Mouse (Mus musculus): ENCODE measurements around the gene Ptprd. TPM values are rescaled to one million over a fixed set of nuclear protein-coding genes. Genes with fewer than 3 reads are reported as not detected.

The Ptprd gene
- 100 to 1,000 TPM; 164 to 180 TPM for total RNA-seq (2021)

DNA sequence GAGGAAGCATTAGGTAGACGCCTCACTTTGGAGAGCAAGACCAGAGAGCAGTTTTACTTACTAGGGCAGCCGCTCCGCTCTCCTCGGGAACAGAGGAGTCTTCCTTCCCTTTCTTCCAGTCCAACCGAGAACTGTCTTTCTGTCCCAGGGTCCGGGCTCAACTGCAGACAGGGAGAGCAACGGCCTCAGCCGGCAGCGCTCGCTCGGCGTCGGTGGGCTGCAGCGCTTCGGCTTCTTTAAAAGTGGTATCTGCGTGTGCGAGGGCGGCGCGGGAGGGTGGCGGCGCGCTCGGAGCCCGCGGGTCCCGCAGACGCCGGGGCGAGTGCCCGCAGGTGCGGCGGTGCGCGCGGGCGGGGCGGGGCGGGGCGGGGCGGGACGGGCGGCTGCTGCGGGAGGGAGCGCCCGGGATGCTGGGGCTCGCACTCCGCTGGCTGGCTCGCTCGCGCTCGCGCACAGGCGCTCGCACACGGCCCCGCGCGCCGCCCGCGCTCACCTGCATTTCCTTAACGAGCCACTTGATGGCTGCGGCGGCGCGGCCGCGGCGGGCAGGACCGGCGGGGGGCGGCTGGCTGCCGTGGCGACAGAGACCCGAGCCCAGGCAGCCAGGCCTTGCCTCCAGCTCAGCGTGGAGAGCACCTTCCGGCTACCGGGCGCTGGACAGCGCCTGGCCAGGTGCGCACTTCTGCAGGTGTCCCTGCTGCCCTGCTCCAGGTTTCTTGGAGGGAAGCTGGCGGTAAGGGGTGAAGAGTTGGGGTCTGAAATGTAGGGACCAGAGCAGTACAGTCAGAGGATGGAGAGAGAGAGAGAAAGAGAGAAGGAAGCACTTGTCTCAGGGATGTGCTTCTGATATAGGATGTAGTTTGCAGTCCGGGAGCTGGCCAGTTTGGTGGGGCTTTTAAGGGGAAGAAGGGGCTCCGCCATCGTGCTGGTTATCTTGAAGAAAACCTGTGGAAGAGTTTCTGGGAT lies at the start of gene Ptprd:
TSS of gene Ptprd (minus strand) at position 433 of the 966 bp plus-strand sequence.
- DNase-seq = peak; percentile 50 to 56

DNA sequence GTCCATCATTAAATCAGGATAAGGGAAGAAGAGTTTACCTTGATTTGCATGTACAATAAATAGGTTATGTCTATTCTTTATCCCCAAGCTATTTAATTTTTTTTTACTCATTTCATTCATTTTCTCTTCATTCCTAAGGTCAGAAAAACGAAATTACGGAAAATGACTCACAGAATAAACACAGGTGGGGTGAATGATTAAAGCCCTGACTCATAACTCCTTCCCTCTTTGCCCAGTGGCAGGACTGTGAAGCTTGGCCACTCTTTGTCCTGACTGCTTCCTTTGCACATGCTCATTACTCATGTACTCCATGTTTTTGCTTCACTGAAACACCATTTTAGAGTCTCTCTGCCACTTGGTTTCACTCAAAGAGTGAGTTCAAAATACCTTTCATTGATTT lies 24.1 kb upstream of the Ptprd start:
- DNase-seq = no peak

DNA sequence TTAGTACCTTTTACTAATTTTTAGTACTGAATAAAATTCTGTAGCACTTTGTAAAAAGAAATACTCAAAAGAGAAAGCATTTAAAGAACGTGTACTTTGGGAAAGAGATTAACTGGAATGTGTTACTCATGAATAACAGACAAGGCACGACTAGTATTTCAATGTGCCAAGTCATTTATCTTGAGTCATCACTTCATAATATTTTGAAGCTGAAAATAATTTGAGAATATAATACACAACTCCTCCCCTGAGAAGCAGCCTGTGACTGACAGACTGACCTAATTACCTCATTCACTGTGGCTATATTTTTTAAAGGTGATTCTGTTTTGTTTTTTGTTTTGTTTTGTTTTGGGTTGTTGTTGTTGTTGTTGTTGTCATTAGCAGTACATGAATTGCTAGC lies 23.6 kb upstream of the Ptprd start:
- DNase-seq = no peak

DNA sequence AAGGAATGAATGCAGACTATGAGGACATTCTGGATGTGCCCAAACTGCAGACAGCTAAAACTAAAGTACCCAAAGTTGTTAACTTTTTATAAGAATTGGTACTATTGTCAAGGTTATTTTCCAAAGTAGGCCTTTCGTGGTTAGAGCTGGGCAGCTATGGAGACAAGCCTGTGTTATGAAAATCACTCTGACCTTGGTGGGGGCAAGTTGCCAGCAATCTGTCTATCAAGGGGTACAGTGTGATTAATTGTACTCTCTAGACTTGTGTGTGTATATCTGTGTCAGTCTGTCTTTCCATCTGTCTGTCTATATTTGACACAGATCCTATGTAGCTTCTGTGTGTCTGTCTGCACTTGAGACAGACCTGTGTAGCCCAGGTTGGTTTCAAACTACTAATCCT lies 22.9 kb upstream of the Ptprd start:
- no peak for DNase-seq

DNA sequence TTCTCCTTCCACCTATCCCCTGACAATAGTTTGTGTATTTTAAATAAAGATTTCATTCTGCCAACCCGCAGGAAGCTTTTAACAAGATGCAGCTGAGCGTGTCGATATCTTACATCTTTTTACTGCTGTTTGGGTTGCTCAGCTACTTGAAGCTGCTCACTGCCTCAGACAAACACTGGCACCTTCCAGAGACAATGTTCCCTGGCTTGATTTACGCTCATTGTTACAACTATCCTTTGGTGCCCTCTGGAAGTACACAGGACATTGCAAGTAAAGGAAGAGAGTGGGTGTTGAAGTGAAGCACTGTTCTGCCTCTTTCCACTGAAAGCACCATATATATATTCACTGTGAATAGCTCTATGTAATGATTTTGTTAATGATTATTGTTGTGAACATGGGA lies 2.2 kb upstream of the Ptprd start:
- DNase-seq = no peak

DNA sequence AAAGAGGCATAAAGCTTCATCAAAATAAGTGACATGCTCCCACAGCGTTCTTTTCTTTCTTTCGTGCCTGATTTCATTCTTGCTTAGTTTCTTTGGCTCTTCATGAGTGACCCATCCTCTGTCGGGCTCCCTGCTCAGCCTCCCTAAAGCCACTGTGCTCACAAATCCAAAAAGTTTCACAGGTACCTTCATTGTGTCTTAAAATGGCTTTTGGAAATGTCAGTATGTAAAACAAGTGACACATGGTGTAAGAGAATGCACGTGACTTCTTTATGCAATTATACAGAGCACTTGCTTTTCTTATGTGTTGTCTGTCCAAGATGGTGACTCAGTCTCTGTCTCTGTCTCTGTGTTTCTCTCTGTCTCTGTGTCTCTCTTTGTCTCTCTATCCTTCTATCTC lies 1.2 kb upstream of the Ptprd start:
- no peak for DNase-seq

DNA sequence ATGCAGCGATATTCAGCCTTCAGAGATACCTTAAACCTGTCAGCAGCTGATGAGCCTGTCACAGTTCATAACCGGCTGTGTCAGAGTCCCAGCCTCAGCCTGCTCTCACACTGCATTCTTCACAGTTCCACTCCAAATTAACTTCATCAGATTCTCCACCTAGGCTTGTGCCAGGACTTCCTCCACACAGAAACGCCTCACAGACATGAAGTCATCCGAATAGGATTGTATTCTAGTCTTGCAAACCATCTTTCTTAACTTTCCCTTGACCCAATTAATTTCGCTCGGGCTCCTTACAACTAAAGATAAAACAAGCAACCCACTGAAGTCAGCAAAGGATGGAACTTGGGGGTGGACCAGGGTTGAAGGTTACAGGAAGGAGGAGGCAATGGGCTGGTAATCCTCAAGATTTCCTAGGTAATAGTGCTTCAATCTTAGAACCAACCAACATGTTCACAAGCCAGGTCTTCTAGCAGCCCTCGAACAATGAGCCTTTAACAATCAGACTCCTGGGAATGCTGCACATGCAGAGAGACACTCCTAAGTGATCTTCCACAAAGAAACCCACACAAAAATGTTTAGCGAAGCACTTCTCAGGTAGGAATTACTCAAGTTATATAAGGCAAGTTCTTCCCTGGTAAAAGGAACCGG lies 758 bp downstream of the Ptprd start:
- peak in 1 of 2 experiments; percentile 41 for DNase-seq

DNA sequence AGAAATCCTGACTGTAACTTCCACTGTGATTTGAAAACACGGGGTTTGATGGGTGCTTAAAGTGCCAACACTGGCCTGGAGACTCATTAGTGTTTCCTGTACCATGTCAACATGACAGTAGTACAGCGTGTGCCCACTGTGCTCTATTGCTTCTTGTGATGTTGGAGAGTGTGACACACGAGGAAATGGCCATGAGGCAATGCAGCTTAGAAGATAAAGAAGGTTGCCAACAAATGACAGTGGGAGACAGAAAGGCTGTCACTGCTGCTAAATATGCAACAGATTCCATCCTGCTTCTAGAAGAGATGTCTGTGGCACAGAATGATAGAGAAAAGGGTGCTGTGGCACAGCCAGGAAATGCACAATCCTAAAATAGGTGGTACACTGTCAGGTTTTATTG lies 6.7 kb downstream of the Ptprd start:
- peak in 1 of 2 experiments; percentile 11 for DNase-seq

DNA sequence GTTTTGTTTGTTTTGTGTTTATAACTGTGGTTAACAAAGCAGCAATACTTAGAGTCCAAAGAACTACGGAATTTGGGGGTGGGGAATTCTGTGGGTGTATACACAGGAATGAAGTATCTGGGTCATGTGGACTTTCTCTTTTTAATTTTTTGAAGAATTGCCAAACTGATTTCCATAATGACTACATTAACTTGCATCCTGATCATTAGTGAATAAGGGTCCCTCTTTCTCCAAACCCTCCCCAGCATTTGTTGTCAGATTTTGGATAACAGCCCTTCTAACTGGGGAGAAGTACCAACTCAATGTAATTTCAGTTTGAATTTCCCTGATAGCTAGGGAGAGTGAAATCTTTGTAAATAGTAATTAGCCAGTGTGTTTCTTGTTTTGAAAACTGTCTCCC lies 43.3 kb downstream of the Ptprd start:
- DNase-seq = no peak

DNA sequence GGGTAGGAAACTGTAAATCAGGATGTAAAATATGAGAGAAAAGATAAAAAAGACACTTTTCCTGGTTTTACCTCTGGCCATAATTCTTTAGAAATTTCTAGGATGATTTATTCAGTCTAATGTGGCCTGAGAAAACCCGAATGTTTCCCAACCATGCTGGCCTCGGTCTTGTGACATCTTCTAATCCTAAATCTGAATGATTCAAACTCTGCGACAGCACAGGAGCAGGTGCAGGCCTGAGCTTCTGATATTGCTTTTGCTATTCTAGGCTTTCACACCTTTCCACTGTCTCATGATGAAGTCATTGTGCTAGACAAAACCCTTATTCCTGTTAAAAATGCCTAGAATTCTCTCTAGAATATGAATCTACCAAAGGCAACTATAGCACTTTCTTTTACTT lies 51.3 kb downstream of the Ptprd start:
- no peak for DNase-seq

DNA sequence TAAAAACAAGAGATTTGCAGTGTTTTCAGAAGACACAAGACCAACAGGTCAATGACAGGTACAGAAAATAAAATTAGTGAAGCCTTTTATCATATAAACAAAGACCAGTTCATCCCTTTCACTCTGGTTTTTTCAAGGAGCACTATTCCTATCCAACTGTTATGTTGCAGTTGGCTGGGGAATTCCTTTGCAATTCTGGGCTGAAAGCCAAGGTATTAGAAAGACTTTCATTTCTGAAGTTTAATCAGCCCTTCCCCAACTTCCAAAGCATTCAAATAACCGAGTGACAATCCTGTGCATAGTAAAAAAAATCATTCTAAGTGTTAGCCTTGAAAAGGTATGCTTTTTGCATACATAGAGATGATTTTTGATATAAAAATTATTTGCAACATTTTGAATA lies 61.2 kb downstream of the Ptprd start:
- DNase-seq = no peak

DNA sequence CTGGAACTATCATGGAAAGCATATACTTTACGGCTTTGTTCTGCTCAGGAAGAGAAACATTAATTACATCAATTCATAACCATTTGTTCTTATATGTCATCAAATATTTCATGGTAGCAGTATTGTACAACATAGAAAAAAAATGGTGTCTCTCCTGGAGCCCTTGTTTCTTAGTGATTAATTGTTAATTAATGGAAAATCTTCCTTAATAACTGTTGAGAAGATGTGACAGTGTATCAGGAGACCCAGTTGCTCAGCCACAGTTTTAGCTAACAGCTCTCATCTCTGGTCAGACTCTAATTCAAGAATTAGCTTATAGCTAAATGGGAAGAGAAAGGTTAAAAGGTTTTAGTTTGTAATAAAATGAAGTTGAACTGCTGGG lies 69.0 kb downstream of the Ptprd start:
- DNase-seq = no peak

DNA sequence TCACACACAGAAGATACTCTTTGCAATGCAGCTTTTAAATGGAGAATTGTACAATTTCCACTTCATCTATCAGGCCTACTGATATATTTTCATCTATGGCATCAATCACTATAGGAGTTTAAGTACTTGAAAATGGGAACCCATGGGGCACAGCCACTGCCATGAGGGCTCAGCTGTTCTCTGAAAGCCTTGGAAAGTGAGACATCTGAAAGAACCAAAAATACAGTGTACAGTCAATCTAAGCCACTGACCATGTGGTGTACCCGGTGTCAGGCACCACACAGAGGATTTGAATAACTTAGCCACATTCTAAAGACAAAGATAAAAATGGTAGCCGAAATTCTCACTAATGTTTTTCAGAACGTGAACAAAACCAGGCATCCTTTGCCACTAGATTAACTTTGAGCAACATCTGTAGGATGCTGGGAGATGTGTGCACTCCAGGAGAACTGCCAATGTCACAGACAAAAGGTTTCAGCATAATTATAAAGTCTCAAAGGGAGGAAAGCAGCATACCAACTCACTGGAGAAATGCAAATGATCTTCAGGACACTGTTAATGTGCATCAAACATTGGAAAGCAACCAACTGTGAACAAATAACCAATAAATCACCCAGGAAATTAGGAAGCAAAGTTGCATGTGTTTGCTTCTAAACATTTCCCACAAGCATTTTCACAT lies 69.5 kb downstream of the Ptprd start:
- DNase-seq = no peak

DNA sequence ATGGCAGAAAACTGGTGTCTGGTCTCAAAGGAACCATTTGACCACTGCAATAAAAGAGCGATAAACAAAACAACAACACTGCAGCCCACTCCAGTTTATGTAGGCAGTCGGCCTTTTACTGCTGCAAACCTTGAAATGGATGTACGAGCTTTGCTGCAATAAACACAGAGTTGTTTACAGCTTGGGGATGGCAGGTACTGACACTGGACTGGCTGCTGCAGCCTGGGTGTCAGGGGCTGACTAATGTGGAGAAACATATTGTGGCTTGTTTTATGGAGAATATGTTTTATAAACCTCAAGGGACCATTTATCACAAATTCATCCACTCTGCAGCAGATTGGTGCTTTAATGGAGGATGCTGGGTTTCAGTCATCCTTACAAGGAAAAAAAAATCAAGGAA lies 100.9 kb downstream of the Ptprd start:
- DNase-seq = no peak

DNA sequence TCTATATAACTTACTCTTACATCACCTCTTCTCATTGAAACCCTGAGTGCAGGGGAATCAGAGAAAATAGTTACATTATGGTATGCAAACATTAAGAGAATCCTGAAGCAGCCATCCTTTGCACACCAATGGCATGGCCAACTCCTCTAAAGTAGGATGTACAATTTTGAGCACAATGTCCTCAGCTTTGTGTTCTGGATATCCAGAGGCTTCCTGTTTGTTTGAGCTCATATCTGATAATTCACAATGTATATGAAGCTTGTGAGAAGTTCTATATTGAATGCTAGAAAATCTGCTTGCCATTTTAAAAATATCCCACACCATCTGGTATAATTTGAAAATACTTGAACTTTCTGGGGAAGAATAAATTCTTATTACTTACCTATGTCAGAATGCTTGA lies 114.2 kb downstream of the Ptprd start:
- DNase-seq = no peak

DNA sequence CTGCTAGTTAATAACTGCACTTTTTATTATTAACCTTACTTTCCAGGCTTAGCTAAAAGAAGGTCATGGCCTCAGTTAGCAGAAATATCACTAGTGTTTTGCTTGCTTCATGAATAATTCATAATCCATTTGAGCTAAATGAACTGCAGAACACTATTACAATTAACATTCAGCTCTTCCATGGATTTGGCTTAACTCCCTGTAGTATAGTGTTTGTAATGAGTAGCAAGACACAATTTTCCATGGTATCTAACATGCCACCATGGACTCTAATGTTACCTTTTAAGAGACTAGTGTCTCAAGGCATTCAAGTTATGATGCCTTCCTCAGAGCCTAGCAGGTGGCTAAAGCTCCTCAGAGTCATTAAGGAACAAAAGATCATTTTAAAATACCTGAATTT lies 129.0 kb downstream of the Ptprd start:
- DNase-seq = no peak

DNA sequence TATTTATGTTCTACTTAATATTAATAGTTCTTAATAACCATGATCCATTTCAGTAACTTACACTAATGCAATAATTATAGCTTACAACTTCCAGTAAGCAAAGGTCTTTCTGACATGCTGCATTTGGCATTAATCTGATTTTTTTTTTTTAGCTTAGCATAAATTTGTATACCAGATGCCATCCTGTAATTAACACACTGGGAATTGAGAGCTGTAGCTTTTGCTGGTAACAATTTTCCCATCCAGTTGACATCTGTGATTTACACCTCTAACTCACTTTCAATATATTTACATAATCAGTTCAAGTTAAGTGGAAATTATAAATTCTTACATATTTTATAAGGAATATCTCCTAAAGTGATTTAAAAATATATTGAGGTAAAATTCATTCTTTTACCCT lies 134.3 kb downstream of the Ptprd start:
- DNase-seq = no peak

DNA sequence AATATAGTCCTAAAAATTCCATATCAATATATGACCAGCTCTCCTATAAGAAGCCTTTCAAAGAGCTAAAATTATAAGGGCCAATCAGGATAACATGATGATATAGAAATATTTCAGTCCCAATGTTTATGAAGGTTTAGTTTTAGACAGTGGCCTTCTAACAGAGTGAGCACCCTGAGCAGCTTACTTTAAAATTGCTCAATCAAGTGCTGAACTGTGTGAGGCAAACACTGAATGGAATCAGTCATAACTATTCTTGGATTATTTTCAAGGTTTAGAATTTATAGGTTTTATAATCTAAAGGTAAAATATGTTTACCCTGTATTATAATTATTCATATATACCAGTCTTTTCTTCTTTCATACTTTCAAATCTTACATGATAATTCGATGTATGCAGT lies 134.7 kb downstream of the Ptprd start:
- DNase-seq = no peak

DNA sequence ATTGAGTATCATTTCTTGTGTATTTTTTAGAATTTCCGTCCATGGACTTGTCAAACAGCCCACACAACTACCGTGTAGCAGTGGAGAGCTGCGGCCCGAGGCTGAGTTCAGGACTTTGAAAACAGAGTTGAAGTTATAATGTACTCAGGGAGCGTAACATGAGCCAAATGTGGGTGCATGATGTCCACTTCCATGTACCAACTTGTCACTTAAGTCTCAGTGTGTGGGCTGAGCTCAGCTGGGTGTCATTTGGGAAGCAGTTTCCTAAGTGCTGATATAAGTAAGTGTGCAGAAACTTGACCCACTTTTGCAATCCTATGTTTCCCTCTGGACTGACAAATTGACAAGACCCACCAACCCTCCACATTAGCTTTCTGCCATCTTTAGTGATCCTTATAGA lies 173.4 kb downstream of the Ptprd start:
- DNase-seq = no peak

DNA sequence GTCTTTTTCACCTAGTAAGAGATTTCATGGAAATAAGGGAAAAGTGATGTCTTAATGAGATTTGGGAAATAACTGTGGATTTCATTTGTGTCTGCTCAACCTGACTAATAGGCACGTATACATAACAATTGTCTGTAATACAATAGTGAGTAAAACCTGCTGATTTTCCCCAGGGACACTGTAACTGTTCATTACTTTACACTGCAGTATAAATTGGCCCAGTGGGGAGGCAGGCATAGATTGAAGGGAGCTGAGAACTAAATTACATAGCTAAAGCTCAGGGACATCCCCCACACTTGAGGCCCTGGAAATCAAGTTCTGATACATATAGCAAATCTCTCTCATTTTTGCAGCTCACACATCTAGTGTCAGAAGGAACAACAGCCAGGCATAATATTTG lies 209.7 kb downstream of the Ptprd start:
- DNase-seq = no peak

DNA sequence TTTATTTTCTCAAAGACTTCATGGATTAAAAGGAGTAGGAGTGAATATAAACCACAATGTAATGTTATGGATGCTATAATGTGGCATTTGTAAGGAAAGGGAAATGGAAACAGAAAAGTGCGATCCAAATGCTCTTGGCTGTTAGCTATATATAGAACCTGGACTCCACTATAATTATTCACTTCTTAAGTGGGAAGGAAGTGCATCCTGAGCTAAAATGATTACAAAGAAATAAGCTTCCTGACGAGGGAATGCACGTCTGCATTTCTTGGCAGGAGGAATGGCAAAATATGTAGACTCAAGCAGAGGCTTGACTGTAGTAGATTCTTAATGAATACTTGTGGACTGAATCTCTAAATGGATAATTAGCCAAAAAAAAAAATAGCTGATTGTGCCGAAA lies 219.1 kb downstream of the Ptprd start:
- DNase-seq = no peak

DNA sequence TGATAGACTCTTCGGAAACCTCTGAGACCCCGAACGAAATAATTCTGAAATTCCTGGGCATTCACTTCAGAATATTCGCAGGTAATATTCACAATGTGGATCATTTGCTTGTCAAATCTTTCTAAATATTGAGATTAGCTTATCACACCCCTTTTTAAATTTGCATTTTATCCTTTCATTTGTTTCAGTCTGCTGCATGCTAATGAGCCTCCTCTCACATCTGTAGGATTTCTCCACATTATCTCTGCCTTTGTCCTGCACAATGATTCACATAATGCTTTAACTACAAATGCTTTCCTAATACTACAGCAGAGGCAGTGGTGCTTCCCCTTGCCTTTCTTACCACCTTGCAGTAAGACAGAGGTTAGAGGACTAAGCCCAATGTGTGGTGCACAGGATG lies 229.7 kb downstream of the Ptprd start:
- no peak for DNase-seq

DNA sequence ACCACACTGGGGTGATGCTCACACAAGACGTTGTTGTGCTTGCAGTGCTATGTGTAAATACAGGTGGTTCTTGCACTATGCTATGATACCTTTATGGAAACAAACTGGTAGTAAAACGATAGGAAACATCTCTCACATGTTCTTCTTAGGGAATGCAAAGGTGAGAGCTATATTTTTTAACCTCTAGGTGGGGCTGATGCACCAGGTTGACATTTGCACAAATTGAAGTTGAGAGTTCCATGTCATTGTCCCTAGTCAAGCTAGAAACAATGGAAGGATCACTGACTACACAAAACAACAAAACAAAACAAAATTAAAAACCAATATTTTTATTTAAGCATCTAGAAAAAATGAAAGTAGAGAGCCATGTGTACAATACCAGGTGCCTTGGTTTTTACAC lies 250.1 kb downstream of the Ptprd start:
- peak in 1 of 2 experiments; percentile 0 for DNase-seq

DNA sequence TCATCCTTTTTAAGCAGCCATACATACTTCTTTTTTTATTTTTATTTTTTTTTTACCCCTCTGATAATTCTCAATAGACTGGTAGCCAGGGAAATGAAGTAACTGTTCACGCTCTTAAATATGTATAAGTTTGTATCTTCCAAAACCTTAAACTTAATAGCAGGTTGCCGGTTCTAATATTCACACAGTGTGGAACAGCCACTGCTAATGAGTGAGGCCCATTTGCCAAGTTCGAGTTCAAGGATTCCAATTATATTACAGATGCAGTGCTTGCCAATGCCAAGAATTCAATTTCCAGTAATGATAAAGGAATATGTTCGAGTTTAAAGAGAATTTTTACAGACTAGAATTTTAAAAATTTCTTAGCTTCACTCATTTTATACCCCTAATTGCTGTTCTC lies 322.3 kb downstream of the Ptprd start:
- DNase-seq = no peak

Measured in layer of hippocampus, postnatal 36 days (tissue).